Mouse (Mus musculus): ENCODE results near the gene Mettl7a3. TPM values are rescaled to one million over a fixed set of nuclear protein-coding genes. Genes with fewer than 3 reads are reported as not detected.
"Not testable (repeated sequence)": the region's sequence is repeated elsewhere in the genome, so short reads cannot be mapped to it uniquely, and the experiment has no call there.

Gene Mettl7a3
- total and polyA plus RNA-seq, 3 experiments = 0.66 to 1.4 TPM; not detected in 1

DNA sequence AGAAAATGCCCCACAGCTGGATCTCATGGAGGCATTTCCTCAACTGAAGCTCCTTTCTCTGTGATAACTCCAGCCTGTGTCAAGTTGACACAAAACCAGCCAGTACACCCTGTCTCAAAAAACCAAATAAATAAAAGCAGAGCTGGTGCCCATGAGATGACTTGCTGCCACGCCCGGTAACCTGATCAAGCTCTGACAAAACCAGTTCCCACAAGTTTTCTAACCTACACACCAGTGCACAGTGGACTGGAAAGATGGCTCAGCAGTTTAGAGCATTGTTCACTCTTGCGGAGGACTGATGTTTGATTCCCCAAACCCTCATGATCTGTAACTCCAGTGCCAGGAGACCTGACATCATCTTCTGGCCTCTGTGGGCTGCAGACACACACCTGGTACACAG lies 9.5 kb upstream of the Mettl7a3 start:
- H3K27me3 ChIP-seq (ENCODE audit: insufficient read depth, low read length) = no peaks in the 10 kb centered on the region; the same call in 1 of the 2 replicates
- DNase-seq (ENCODE audit: low spot score) = no peak
- TF ChIP-seq CTCF (IDR thresholded peaks at IDR 0.05; ENCODE audit: low read depth, low read length) = no peak
- TF ChIP-seq GATA1 (IDR thresholded peaks at IDR 0.05; ENCODE audit: borderline replicate concordance, low read length) = no peak
- no peak for TF ChIP-seq GATA2 (IDR thresholded peaks at IDR 0.05; ENCODE audit: borderline replicate concordance, low read depth, low read length)
- no peak for TF ChIP-seq TAL1 (conservative IDR thresholded peaks at IDR 0.05; ENCODE audit: low read depth, low read length)
- no peak for TF ChIP-seq POLR2AphosphoS5 (IDR thresholded peaks at IDR 0.05; ENCODE audit: insufficient replicate concordance, low read depth, low read length)
- no peak for ATAC-seq (ENCODE audit: extremely low read depth, insufficient number of reproducible peaks, low FRiP score, poor library complexity, severe bottlenecking)
- H3K4me1 ChIP-seq (ENCODE audit: insufficient read depth, low read depth, low read length) = peaks cover 12% of the 10 kb centered on the region
- H3K9me3 ChIP-seq (replicated peaks) = no peaks in the 10 kb centered on the region
- no peak overlapping the region for H3K4me3 ChIP-seq (ENCODE audit: low read depth, low read length)
- H3K36me3 ChIP-seq (replicated peaks) = no peaks in the 10 kb centered on the region

DNA sequence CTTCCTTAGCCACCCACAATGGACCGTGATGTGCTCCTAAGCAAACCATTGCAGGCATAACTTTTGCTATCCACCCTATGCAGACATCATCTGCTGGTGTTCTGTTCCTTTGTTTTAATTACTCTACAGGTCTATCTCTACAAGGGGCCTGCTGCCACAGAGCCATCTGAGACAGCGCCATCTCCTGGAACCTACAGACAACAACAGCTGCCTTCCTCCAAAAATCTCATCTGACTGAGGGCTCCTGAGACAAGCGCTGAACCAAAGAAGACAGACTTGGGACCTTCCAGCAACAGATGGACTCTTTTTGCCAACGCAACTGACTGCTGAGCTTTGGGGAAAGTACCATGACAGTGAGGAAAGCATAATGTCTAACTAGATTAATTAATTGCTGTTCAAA lies 6.6 kb upstream of the Mettl7a3 start:
- not testable (repeated sequence) for H3K9me3 ChIP-seq (replicated peaks); DNase-seq (ENCODE audit: low spot score); H3K4me3 ChIP-seq (ENCODE audit: low read depth, low read length); H3K36me3 ChIP-seq (replicated peaks); ATAC-seq (ENCODE audit: extremely low read depth, insufficient number of reproducible peaks, low FRiP score, poor library complexity, severe bottlenecking); H3K27me3 ChIP-seq (ENCODE audit: insufficient read depth, low read length)
- peaks cover 19% of the 10 kb centered on the region for H3K4me1 ChIP-seq (ENCODE audit: insufficient read depth, low read depth, low read length)

DNA sequence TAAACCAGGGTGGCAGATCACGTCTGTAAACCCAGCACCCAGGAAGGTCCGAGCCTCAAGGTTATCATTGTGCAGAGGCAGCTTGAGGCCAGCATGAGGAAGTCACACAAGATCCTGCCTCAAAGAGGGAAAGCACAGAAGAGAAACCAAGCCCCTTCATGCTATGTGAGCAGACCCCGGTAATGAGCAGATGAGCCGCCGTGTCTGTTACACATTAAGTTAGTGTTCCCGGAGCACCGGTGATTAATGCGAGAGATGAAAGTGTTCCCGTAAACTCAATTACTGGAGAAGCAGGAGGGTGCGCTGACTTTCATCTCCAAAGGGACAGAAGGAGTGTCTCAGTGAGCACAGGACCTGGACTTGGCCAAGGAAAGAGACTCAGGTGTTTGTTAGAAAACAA lies 5.4 kb upstream of the Mettl7a3 start:
- H3K9me3 ChIP-seq (replicated peaks); H3K27me3 ChIP-seq (ENCODE audit: insufficient read depth, low read length); ATAC-seq (ENCODE audit: extremely low read depth, insufficient number of reproducible peaks, low FRiP score, poor library complexity, severe bottlenecking); H3K36me3 ChIP-seq (replicated peaks); H3K4me3 ChIP-seq (ENCODE audit: low read depth, low read length); DNase-seq (ENCODE audit: low spot score): not testable (repeated sequence)
- H3K4me1 ChIP-seq (ENCODE audit: insufficient read depth, low read depth, low read length) = peaks cover 17% of the 10 kb centered on the region

DNA sequence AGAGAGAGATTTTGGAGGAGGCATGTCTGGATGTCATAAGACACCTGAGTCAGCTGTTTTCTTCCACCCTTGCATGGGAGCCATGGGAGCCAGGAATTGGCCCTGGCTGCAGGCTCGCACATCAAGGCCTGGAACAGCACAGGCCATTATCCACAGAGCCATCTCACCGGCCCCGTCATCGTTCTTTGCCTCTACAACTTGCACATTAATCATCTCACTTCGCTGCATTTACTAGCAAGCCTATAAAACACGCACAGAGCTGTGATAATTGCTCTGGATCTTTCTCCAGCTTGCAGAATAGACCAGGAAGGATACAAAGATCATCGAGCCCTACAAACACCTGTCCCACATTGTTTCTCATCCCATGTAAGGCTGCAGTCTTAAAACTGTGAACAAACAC lies 4.0 kb upstream of the Mettl7a3 start:
- no peak for TF ChIP-seq TAL1 (conservative IDR thresholded peaks at IDR 0.05; ENCODE audit: low read depth, low read length)
- Histone ChIP-seq H3K27me3 (ENCODE audit: insufficient read depth, low read length) (no peaks in the 10 kb centered on the region; the same call in 1 of the 2 replicates), H3K9me3 (replicated peaks) (no peaks in the 10 kb centered on the region), H3K4me1 (ENCODE audit: insufficient read depth, low read depth, low read length) (peaks cover 11% of the 10 kb centered on the region), H3K4me3 (ENCODE audit: low read depth, low read length) (no peak overlapping the region), H3K36me3 (replicated peaks) (no peaks in the 10 kb centered on the region)
- no peak for DNase-seq (ENCODE audit: low spot score)
- ATAC-seq (ENCODE audit: extremely low read depth, insufficient number of reproducible peaks, low FRiP score, poor library complexity, severe bottlenecking) = no peak

DNA sequence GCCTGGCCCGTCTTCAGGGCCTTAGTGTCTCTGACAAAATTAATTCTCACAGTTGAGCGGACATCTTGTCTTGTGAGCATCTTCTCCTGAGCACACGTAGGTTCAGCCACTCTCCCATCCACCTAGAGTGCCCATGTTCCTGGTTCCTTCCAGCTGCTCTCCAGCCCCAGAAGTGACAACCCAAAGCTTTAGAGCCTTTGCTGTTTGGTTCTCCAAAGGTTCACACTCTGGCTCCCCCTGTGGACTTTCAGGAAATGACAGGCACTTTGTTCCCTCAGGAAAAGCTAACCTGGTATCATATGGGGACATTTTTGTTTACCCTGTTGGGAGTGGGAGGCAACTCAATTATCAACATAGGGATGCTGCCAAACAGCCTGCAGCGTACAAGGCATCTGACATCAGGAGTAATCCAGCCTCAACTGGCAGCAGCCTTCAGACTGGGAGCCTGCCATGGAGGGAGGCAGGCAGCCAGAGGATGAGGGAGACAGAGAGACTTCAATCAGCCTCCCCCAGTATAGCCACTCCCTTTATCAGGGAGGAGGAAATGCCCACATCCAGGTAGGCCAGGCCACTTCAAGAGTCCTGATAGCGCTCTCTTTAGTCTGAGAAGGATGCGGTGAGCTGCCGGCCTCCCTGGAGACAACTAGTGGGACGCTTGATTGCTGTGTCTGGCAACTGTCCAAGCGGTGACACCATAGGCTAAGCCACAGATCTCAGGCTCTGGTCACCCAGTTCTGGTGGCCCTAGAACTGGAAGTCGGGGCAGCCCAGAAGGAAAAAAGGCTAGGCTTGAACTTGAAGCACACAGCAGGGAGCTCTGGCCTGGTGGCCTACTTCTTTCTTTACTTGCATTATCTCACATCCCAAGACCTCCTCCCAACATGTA lies 2.4 kb upstream of the Mettl7a3 start:
- H3K9me3 ChIP-seq (replicated peaks); H3K27me3 ChIP-seq (ENCODE audit: insufficient read depth, low read length); H3K4me3 ChIP-seq (ENCODE audit: low read depth, low read length); DNase-seq (ENCODE audit: low spot score); H3K36me3 ChIP-seq (replicated peaks): not testable (repeated sequence)
- ATAC-seq (ENCODE audit: extremely low read depth, insufficient number of reproducible peaks, low FRiP score, poor library complexity, severe bottlenecking) = peak; percentile 37
- peaks cover 11% of the 10 kb centered on the region for H3K4me1 ChIP-seq (ENCODE audit: insufficient read depth, low read depth, low read length)

DNA sequence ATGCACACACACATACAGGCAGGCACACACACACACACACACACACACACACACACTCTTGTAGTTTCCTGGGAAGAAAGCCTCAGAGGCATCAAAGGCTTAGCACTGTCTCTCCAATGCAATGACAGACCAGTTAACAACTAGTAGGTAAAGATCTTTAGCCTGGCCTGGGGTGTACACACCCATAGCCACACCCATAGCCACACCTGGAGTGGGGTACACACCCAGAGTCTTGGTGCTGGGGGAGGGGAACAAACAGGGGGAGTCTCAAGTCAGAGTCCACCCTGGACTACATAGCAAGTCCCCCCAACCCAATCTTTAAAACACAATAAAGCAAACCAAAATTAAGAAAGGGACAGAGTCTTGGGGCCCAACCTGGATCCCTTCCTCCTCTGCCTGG lies 2.6 kb downstream of the Mettl7a3 start:
- DNase-seq (ENCODE audit: low spot score); ATAC-seq (ENCODE audit: extremely low read depth, insufficient number of reproducible peaks, low FRiP score, poor library complexity, severe bottlenecking); H3K4me3 ChIP-seq (ENCODE audit: low read depth, low read length); H3K9me3 ChIP-seq (replicated peaks); H3K36me3 ChIP-seq (replicated peaks); H3K27me3 ChIP-seq (ENCODE audit: insufficient read depth, low read length); H3K4me1 ChIP-seq (ENCODE audit: insufficient read depth, low read depth, low read length): not testable (repeated sequence)

DNA sequence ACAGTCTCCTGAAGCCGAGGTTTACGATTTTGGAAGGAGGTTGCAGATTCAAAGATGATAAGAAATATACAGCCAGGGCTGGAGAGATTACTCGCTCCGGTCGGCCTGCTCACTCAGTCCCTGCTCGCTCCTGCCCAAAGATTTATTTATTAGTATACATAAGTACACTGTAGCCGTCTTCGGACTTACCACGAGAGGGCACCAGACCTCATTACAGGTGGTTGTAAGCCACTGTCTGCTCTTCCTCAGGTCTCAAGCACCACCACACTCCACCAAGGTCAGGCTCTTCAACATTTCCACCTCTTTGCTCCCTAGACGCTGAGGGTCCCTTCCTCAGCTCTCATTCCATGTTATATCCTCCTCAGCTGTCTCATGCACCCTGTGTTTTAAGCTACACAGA lies 3.1 kb downstream of the Mettl7a3 start:
- not testable (repeated sequence) for H3K4me1 ChIP-seq (ENCODE audit: insufficient read depth, low read depth, low read length); H3K4me3 ChIP-seq (ENCODE audit: low read depth, low read length); H3K36me3 ChIP-seq (replicated peaks); H3K27me3 ChIP-seq (ENCODE audit: insufficient read depth, low read length); H3K9me3 ChIP-seq (replicated peaks); DNase-seq (ENCODE audit: low spot score)
- peak; percentile 56; the same call in 1 of the 2 replicates for ATAC-seq (ENCODE audit: extremely low read depth, insufficient number of reproducible peaks, low FRiP score, poor library complexity, severe bottlenecking)

DNA sequence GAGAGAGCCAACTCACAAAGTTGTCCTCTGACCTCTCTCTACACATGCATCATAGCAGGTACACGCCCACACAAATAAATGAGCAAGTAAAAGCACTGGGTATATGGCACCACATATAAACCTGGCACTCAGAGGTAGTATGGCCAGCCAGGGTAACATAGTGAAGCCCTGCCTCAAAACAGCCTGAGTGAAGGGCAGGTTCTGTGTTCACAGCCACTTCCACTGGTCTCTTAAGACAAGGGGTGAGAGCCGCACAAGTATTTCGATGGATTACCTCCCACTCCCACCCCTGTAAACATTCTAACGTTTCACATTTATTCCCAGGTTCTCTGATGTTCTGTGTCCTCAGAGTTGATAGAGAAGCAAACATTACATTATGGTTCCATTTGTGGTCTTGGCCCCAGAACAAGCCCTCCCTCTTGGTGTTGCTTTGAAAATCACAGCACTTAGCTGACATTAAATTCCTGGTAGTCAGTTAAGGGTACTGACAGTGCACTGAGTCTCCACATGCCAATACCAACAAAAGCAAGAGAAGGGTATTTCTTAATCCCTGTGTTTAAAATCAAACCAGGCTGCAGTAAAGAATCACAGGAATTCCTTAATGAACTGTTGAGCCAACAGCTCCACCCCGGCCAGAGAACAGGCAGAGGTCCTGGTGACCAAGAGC lies 6.7 kb downstream of the Mettl7a3 start:
- ATAC-seq (ENCODE audit: extremely low read depth, insufficient number of reproducible peaks, low FRiP score, poor library complexity, severe bottlenecking); H3K4me3 ChIP-seq (ENCODE audit: low read depth, low read length); H3K4me1 ChIP-seq (ENCODE audit: insufficient read depth, low read depth, low read length); H3K9me3 ChIP-seq (replicated peaks); H3K36me3 ChIP-seq (replicated peaks); H3K27me3 ChIP-seq (ENCODE audit: insufficient read depth, low read length); DNase-seq (ENCODE audit: low spot score): not testable (repeated sequence)
